Mouse (Mus musculus) neural tube, embryonic 14.5 days (tissue): ENCODE measurements at regions not wholly inside any gene's neighbourhood (a gene's known extent, or its start where the extent isn't known, plus 50 kb on each side); places are given as distances from the start of the nearest gene placed in this dataset.

Experiments
- ATAC-seq: fragments of 200-750 bp; cut with Nextera tagmentation; 2 replicates; pipeline ENCODE4 v1.8.0; 2017; ENCODE audit warnings: low read depth, mild to moderate bottlenecking, moderate TSS enrichment, moderate library complexity
- H3K27ac ChIP-seq: fragments of 300-500 bp; sonication (generic); 2 replicates; pipeline ENCODE4 v1.5.1; 2014; ENCODE audit warnings: low read depth, mild to moderate bottlenecking, control low read depth, low read length, moderate library complexity, mixed read lengths
- H3K27me3 ChIP-seq: fragments of 300-500 bp; sonication (generic); 2 replicates; pipeline ENCODE4 v1.6.1; 2014; ENCODE audit warnings: low read length; ENCODE audit not compliant: control insufficient read depth, insufficient read depth
- H3K36me3 ChIP-seq: fragments of 300-500 bp; sonication (generic); 2 replicates; pipeline ENCODE4 v1.6.1; 2014; ENCODE audit warnings: low read length, mixed read lengths; ENCODE audit not compliant: control insufficient read depth, insufficient read depth
- H3K4me1 ChIP-seq: fragments of 300-500 bp; sonication (generic); 2 replicates; pipeline ENCODE4 v1.6.1; 2014; ENCODE audit warnings: low read length; ENCODE audit not compliant: control insufficient read depth, insufficient read depth
- H3K4me2 ChIP-seq: fragments of 300-500 bp; sonication (generic); 2 replicates; pipeline ENCODE4 v1.6.1; 2014; ENCODE audit warnings: mild to moderate bottlenecking, low read depth, low read length, control low read depth
- H3K4me3 ChIP-seq: fragments of 300-500 bp; sonication (generic); 2 replicates; pipeline ENCODE4 v1.5.1; 2014; ENCODE audit warnings: low read depth, low read length, control low read depth, mixed read lengths
- H3K9ac ChIP-seq: fragments of 300-500 bp; sonication (generic); replicated peaks from 2 replicates; pipeline ENCODE4 v1.6.1; 2014; ENCODE audit warnings: low read depth, mild to moderate bottlenecking, control low read depth, low read length, mixed read lengths
- H3K9me3 ChIP-seq: fragments of 300-500 bp; sonication (generic); 2 replicates; pipeline ENCODE4 v1.6.1; 2016; ENCODE audit warnings: low read length; ENCODE audit not compliant: control insufficient read depth
- WGBS: fragments of 180-500 bp; shearing (Covaris S2); extraction: QIAGEN DNeasy Blood & Tissue Kit; methylation state at CpG from one replicate; pipeline ENCODE4 v1.1.7; 2014; 5-methylcytosine and 5-hydroxymethylcytosine counted together

DNA sequence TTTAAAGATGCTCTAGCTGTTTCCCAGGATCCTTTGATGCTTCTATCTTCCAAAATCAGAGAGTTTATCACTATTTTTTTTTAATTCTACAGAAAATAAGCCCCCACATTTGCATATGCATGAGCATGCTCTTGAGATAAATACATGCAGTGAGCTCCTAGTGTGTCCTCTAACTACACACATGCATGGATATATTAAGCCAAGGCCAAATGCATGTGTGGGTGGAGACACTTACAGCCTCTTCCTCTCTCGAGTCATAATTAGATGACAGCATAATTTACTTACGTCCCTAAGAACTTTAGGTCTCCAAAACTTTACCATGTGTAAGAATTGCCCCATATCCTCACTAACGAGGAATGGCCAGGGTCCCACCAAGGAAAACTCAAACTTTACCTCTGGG is 189.9 kb upstream of the Gcfc2 start:
- H3K9me3 ChIP-seq, result no peaks in the 10 kb centered on the region
- no peaks in the 10 kb centered on the region for H3K4me1 ChIP-seq
- no peaks in the 10 kb centered on the region for H3K27me3 ChIP-seq
- H3K27ac ChIP-seq, result no peak overlapping the region
- ATAC-seq, result no peak
- no peak overlapping the region for H3K4me3 ChIP-seq
- WGBS, result 91% methylated on average over 3 of the region's 3 CpGs
- no peaks in the 10 kb centered on the region for H3K36me3 ChIP-seq
- no peak overlapping the region for H3K9ac ChIP-seq
- no peak overlapping the region for H3K4me2 ChIP-seq

DNA sequence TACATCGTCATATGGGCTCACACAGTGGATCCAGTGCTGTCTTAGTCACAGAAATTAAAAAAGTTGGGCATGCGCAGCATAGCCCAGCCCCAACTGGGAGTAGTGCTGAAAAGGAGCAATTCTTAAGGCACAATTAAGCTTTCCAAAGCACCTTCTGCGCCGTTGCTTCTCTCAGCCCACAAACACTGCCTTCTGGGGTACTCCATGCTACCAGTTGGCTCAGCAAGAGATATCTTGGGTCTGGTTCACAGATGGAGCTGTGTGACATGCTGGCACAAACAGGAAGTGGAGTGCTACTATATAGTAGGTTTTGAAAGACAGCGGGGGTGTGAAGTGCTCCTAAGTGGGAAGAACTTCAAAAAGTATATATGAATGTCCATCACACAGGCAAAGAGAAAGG is 185.0 kb upstream of the Gcfc2 start:
- Histone ChIP-seq H3K27me3 (no peaks in the 10 kb centered on the region), H3K4me2 (no peak overlapping the region), H3K36me3 (no peaks in the 10 kb centered on the region), H3K9me3 (no peaks in the 10 kb centered on the region), H3K4me3 (no peak overlapping the region), H3K4me1 (no peaks in the 10 kb centered on the region), H3K9ac (no peak overlapping the region), H3K27ac (no peak overlapping the region)
- 93% methylated on average over 5 of the region's 5 CpGs for WGBS
- no peak for ATAC-seq

DNA sequence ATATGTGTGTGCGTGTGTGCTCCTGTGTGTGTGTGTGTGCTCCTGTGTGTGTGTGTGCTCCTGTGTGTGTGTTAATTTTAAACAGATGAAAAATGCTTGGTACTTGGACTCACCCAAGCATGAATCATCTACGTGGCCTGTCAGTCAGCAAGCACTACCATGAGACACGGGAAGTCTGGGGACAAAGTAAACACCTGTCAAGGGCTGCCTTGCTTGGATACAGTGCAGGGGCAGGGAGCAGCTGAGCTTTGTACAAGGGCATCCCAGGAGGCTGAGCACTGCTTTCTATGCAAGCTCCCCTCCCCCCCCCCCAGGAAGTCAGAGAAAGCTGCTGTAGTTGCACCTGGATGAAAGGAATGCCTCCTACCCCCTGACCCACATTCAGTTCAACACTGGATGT is 173.8 kb upstream of the Gcfc2 start:
- no peak overlapping the region for H3K4me2 ChIP-seq
- ATAC-seq, result 0 out of 2 replicates have a peak, but pooled peaks have one; percentile 4
- no peaks in the 10 kb centered on the region for H3K9me3 ChIP-seq
- H3K9ac ChIP-seq, result no peak overlapping the region
- no peak overlapping the region for H3K4me3 ChIP-seq
- H3K27me3 ChIP-seq, result no peaks in the 10 kb centered on the region
- 54% methylated on average over 3 of the region's 3 CpGs for WGBS
- H3K27ac ChIP-seq, result no peak overlapping the region
- no peaks in the 10 kb centered on the region for H3K4me1 ChIP-seq
- H3K36me3 ChIP-seq, result no peaks in the 10 kb centered on the region

DNA sequence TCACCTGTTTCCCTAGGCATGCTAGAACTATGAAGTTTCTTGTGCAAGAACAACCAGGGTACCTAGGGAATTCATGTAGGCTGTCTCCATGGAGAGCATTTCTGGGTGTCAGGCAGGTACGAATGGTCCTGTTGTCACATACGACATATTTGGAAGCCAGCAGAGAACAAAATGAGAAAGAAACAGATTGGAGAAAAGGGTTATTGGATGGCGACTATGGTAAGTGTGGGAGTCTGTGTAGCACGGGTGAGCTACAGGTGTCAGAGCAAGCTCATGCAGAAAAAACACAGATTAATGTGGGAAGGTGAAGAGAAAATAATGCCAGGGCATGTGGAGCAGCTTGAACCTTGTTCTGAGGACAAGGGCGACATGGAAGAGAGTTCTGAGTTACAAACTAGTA is 171.8 kb upstream of the Gcfc2 start:
- no peak for ATAC-seq
- Histone ChIP-seq H3K9me3 (no peaks in the 10 kb centered on the region), H3K36me3 (no peaks in the 10 kb centered on the region), H3K4me2 (no peak overlapping the region), H3K4me1 (no peaks in the 10 kb centered on the region), H3K4me3 (no peak overlapping the region), H3K9ac (no peak overlapping the region), H3K27ac (no peak overlapping the region), H3K27me3 (no peaks in the 10 kb centered on the region)
- WGBS, result 92% methylated on average over 5 of the region's 5 CpGs

DNA sequence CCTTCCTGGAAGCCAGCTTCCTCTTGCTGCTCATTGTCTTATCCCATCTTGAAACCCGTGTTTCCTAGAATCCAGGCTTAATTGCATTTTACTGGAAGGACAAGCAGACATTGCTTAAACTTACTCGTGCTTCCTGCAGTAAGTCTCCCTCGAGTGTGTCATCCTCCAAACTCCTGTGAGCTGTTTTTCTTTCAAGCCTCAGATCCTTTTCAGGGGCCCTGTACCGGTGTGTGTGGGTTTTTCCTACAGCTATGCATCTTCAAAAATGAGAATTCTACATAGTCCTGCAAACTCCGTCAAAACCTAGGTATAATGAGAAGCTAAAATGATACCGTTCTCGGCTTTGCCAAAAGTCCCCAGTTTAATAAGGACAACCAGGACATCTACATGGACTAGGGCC is 167.2 kb upstream of the Gcfc2 start:
- 88% methylated on average over 7 of the region's 7 CpGs for WGBS
- Histone ChIP-seq H3K4me3 (no peak overlapping the region), H3K36me3 (no peaks in the 10 kb centered on the region), H3K9ac (no peak overlapping the region), H3K4me2 (no peak overlapping the region), H3K9me3 (no peaks in the 10 kb centered on the region), H3K27me3 (no peaks in the 10 kb centered on the region), H3K27ac (no peak overlapping the region), H3K4me1 (no peaks in the 10 kb centered on the region)
- no peak for ATAC-seq

DNA sequence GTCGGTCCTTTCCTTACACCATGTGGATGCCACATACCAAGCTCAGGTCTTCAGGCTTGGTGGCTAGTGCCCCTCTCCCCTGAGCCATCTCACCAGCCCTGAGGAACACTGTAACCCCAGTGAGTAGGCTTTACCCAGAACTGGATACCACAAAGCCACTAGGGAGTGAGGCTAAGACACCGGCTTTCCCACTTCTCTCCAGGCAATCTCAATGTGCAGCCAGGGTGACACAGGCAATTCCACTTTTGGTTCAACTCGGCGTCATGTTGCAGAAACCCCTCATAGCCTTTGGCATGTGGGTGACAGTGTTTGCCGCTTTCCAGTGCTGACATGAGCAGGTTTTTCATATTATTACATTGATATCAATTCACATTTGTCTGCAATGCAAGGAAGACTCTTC is 164.6 kb upstream of the Gcfc2 start:
- 91% methylated on average over 5 of the region's 5 CpGs for WGBS
- H3K4me1 ChIP-seq, result no peaks in the 10 kb centered on the region
- no peaks in the 10 kb centered on the region for H3K27me3 ChIP-seq
- no peak overlapping the region for H3K27ac ChIP-seq
- no peak for ATAC-seq
- H3K4me3 ChIP-seq, result no peak overlapping the region
- H3K36me3 ChIP-seq, result no peaks in the 10 kb centered on the region
- no peaks in the 10 kb centered on the region for H3K9me3 ChIP-seq
- H3K4me2 ChIP-seq, result no peak overlapping the region
- no peak overlapping the region for H3K9ac ChIP-seq

DNA sequence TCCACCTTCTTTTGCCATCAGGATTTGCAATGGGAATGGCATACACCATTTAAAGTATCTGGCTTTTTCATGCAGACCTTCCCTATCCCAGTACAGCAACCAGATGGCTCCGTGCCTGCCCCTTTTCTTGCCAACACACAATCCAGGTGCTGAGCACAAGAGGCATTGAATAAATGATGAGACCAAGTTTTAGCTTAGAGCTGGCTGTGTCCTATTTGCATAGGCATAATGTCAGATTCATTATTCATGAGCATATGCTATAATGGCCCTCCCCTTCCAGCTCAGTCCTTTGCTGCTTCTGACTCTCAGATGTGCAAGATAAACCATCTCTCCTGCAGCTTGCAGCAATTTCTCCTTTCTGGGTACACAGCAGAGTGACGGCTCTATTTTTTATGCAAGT is 163.3 kb upstream of the Gcfc2 start:
- WGBS, result 33% methylated on average over 2 of the region's 2 CpGs
- peak; percentile 87 for ATAC-seq
- no peaks in the 10 kb centered on the region for H3K4me1 ChIP-seq
- no peaks in the 10 kb centered on the region for H3K27me3 ChIP-seq
- H3K4me3 ChIP-seq, result no peak overlapping the region
- no peak overlapping the region for H3K9ac ChIP-seq
- no peaks in the 10 kb centered on the region for H3K9me3 ChIP-seq
- no peak overlapping the region for H3K4me2 ChIP-seq
- H3K27ac ChIP-seq, result no peak overlapping the region
- H3K36me3 ChIP-seq, result no peaks in the 10 kb centered on the region

DNA sequence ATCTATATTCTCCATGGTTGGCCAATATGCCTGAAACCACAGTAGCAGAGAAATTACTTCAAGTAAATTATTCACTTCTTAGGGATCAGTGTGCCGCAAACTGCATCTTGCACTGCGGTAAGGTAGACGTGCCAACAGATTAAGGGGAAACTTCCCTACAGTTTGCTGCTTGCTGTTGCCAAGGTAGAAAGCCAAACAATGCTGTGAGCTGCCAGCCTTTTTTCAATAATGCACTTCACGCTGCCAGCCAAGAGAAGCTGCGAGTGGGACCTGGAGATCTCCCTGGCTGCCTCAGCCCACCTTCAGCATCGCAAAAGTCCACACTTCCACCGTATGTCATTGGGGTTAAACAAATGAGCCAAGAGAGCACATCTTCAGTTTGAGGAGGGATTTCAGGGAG is 157.6 kb upstream of the Gcfc2 start:
- Histone ChIP-seq H3K9ac (no peak overlapping the region), H3K4me3 (no peak overlapping the region), H3K27me3 (no peaks in the 10 kb centered on the region), H3K36me3 (no peaks in the 10 kb centered on the region), H3K9me3 (no peaks in the 10 kb centered on the region), H3K4me1 (no peaks in the 10 kb centered on the region), H3K27ac (no peak overlapping the region), H3K4me2 (no peak overlapping the region)
- WGBS, result 83% methylated on average over 7 of the region's 7 CpGs
- ATAC-seq, result no peak

DNA sequence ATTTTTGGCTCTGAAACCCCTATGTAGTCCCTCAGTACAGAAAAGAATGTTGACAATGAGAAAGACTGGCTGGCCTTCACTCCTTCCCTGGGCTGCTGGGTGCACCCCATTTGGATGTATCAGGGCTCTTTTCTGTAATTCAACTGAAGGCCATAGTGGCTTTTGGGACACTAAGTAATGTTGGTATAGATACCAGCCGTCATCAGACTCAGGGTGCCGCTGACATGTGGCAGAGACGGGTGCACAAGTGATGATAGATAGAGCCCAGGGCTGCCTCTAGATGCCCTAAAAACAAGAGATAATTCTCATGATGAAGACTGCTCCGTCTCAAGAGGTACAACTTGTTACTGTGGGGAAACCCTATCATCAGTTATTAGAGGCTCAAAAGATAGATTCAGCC is 156.7 kb upstream of the Gcfc2 start:
- 92% methylated on average over 4 of the region's 4 CpGs for WGBS
- no peak for ATAC-seq
- Histone ChIP-seq H3K4me3 (no peak overlapping the region), H3K36me3 (no peaks in the 10 kb centered on the region), H3K27ac (no peak overlapping the region), H3K27me3 (no peaks in the 10 kb centered on the region), H3K9me3 (no peaks in the 10 kb centered on the region), H3K9ac (no peak overlapping the region), H3K4me2 (no peak overlapping the region), H3K4me1 (no peaks in the 10 kb centered on the region)
